Mouse (Mus musculus) embryonic facial prominence, embryonic 13.5 days (tissue): ENCODE data around the gene Elmo3. TPM values are rescaled to one million over a fixed set of nuclear protein-coding genes. Genes with fewer than 3 reads are reported as not detected.

ENCODE experiments used
- ATAC-seq: fragments of 200-750 bp; cut with Nextera tagmentation; 2 replicates; pipeline ENCODE4 v1.8.0; 2017; ENCODE audit warnings: low read depth; ENCODE audit not compliant: insufficient number of reproducible peaks, insufficient read depth, low FRiP score, low TSS enrichment
- H3K27ac ChIP-seq: fragments of 300-500 bp; sonication (generic); 2 replicates; pipeline ENCODE4 v1.5.1; 2015; ENCODE audit warnings: moderate library complexity, mild to moderate bottlenecking, inconsistent platforms
- H3K27me3 ChIP-seq: fragments of 300-500 bp; sonication (generic); 2 replicates; pipeline ENCODE4 v1.6.1; 2015; ENCODE audit warnings: mild to moderate bottlenecking, inconsistent platforms
- H3K36me3 ChIP-seq: fragments of 300-500 bp; sonication (generic); 2 replicates; pipeline ENCODE4 v1.6.1; 2015; ENCODE audit warnings: mild to moderate bottlenecking, inconsistent platforms
- H3K4me1 ChIP-seq: fragments of 300-500 bp; sonication (generic); 2 replicates; pipeline ENCODE4 v1.6.1; 2015; ENCODE audit warnings: inconsistent platforms
- H3K4me2 ChIP-seq: fragments of 300-500 bp; sonication (generic); 2 replicates; pipeline ENCODE4 v1.6.1; 2015; ENCODE audit warnings: moderate library complexity, mild to moderate bottlenecking, inconsistent platforms
- H3K4me3 ChIP-seq: fragments of 300-500 bp; sonication (generic); 2 replicates; pipeline ENCODE4 v1.5.1; 2015; ENCODE audit warnings: mild to moderate bottlenecking, inconsistent platforms
- H3K9ac ChIP-seq: fragments of 300-500 bp; sonication (generic); 2 replicates; pipeline ENCODE4 v1.6.1; 2015; ENCODE audit warnings: mild to moderate bottlenecking, inconsistent platforms
- H3K9me3 ChIP-seq: fragments of 300-500 bp; sonication (generic); 2 replicates; pipeline ENCODE4 v1.6.1; 2016; ENCODE audit warnings: inconsistent platforms
- WGBS: fragments of 180-500 bp; shearing (Covaris S2); methylation state at CpG from one replicate; pipeline ENCODE4 v1.1.7; 2015; ENCODE audit warnings: mixed read lengths; 5-methylcytosine and 5-hydroxymethylcytosine counted together
- polyA plus RNA-seq: library from polyadenylated mRNA; unstranded; fragments of >200 nt; fragmentation: Nextera tagmentation; extraction: Ambion mirVana; gene quantifications from 2 replicates; pipeline ENCODE4 v1.2.1, GENCODE M21; 2015

The Elmo3 gene
- 6.0 and 6.7 TPM in 2 replicates for polyA plus RNA-seq

GRCm38 (mm10) chr8:105305211-105306145, at the start of gene Elmo3:
Elmo3 (plus strand) TSS chr8:105305601.
- H3K9me3 ChIP-seq = no peaks in the 10 kb centered on the region
- no peaks in the 10 kb centered on the region for H3K27me3 ChIP-seq
- peak within 1 kb of the TSS; percentile 43 for H3K4me3 ChIP-seq
- peak within 1 kb of the TSS; percentile 71 for H3K4me2 ChIP-seq
- peaks cover 28% of the 10 kb centered on the region for H3K4me1 ChIP-seq
- peaks cover 79% of the 10 kb centered on the region for H3K36me3 ChIP-seq
- WGBS = 10% methylated on average over 27 of the region's 30 CpGs
- H3K27ac ChIP-seq = peak within 1 kb of the TSS; percentile 80
- H3K9ac ChIP-seq = peak within 1 kb of the TSS; percentile 70
- ATAC-seq = peak; percentile 60

- Histone ChIP-seq H3K4me3 (no peak overlapping the region), H3K36me3 (peaks cover 11% of the 10 kb centered on the region), H3K9me3 (no peaks in the 10 kb centered on the region), H3K4me2 (no peak overlapping the region), H3K27me3 (peaks cover 64% of the 10 kb centered on the region), H3K4me1 (peaks cover 39% of the 10 kb centered on the region), H3K9ac (no peak overlapping the region), H3K27ac (no peak overlapping the region)
- ATAC-seq = no peak
- WGBS = 68% methylated on average over 7 of the region's 7 CpGs
Measured at GRCm38 (mm10) chr8:105257318-105258114, 47.9 kb upstream of the Elmo3 start.

GRCm38 (mm10) chr8:105258911-105259720, 46.3 kb upstream of the Elmo3 start:
- peaks cover 30% of the 10 kb centered on the region for H3K4me1 ChIP-seq
- peak overlapping the region; percentile 38 for H3K4me3 ChIP-seq
- peaks cover 79% of the 10 kb centered on the region for H3K27me3 ChIP-seq
- WGBS = 1% methylated on average over 55 of the region's 55 CpGs
- H3K9me3 ChIP-seq = no peaks in the 10 kb centered on the region
- H3K4me2 ChIP-seq = peak overlapping the region; percentile 68
- no peaks in the 10 kb centered on the region for H3K36me3 ChIP-seq
- H3K9ac ChIP-seq = peak overlapping the region; percentile 27
- ATAC-seq = 0 out of 2 replicates have a peak, but pooled peaks have one; percentile 2
- no peak overlapping the region for H3K27ac ChIP-seq

GRCm38 (mm10) chr8:105259721-105260320, 45.6 kb upstream of the Elmo3 start:
- Histone ChIP-seq H3K27me3 (peaks cover 80% of the 10 kb centered on the region), H3K36me3 (no peaks in the 10 kb centered on the region), H3K27ac (no peak overlapping the region), H3K4me1 (peaks cover 30% of the 10 kb centered on the region), H3K9ac (peak overlapping the region; percentile 27), H3K4me3 (peak overlapping the region; percentile 38), H3K9me3 (no peaks in the 10 kb centered on the region), H3K4me2 (peak overlapping the region; percentile 68)
- ATAC-seq = 0 out of 2 replicates have a peak, but pooled peaks have one; percentile 11
- 3% methylated on average over 30 of the region's 30 CpGs for WGBS

GRCm38 (mm10) chr8:105260371-105261099, 44.9 kb upstream of the Elmo3 start:
- Histone ChIP-seq H3K27ac (no peak overlapping the region), H3K4me3 (no peak overlapping the region), H3K9ac (no peak overlapping the region), H3K27me3 (peaks cover 87% of the 10 kb centered on the region), H3K9me3 (no peaks in the 10 kb centered on the region), H3K36me3 (no peaks in the 10 kb centered on the region), H3K4me2 (peak overlapping the region; percentile 68; the same call in 1 of the 2 replicates), H3K4me1 (peaks cover 28% of the 10 kb centered on the region)
- WGBS = 63% methylated on average over 7 of the region's 7 CpGs
- ATAC-seq = no peak

- H3K4me1 ChIP-seq = peaks cover 25% of the 10 kb centered on the region
- peaks cover 87% of the 10 kb centered on the region for H3K27me3 ChIP-seq
- ATAC-seq = no peak
- no peak overlapping the region for H3K9ac ChIP-seq
- 83% methylated on average over 12 of the region's 12 CpGs for WGBS
- no peak overlapping the region for H3K4me3 ChIP-seq
- H3K9me3 ChIP-seq = no peaks in the 10 kb centered on the region
- no peak overlapping the region for H3K27ac ChIP-seq
- no peak overlapping the region for H3K4me2 ChIP-seq
- H3K36me3 ChIP-seq = no peaks in the 10 kb centered on the region
Measured at GRCm38 (mm10) chr8:105261326-105261980, 43.9 kb upstream of the Elmo3 start.

- no peak overlapping the region for H3K9ac ChIP-seq
- ATAC-seq = no peak
- H3K4me2 ChIP-seq = peak overlapping the region; percentile 86
- peak overlapping the region; percentile 69 for H3K4me3 ChIP-seq
- H3K27me3 ChIP-seq = peaks cover 89% of the 10 kb centered on the region
- no peaks in the 10 kb centered on the region for H3K9me3 ChIP-seq
- 37% methylated on average over 15 of the region's 16 CpGs for WGBS
- H3K4me1 ChIP-seq = peaks cover 32% of the 10 kb centered on the region
- H3K36me3 ChIP-seq = no peaks in the 10 kb centered on the region
- no peak overlapping the region for H3K27ac ChIP-seq
Measured at GRCm38 (mm10) chr8:105263244-105263912, 42.0 kb upstream of the Elmo3 start.

- H3K9ac ChIP-seq = peak within 1 kb of the TSS; percentile 72
- H3K4me3 ChIP-seq = peak within 1 kb of the TSS; percentile 69
- no peaks in the 10 kb centered on the region for H3K9me3 ChIP-seq
- peak; percentile 37; the same call in 1 of the 2 replicates for ATAC-seq
- under 1% methylated on average over 54 of the region's 54 CpGs for whole genome bisulfite sequencing
- H3K36me3 ChIP-seq = no peaks in the 10 kb centered on the region
- H3K27me3 ChIP-seq = peaks cover 89% of the 10 kb centered on the region
- peak within 1 kb of the TSS; percentile 86 for H3K4me2 ChIP-seq
- H3K27ac ChIP-seq = no peak within 1 kb of the TSS
- peaks cover 32% of the 10 kb centered on the region for H3K4me1 ChIP-seq
Measured at GRCm38 (mm10) chr8:105264024-105264982, 41.1 kb upstream of the Elmo3 start, which contains the start of the genes Tradd and Fbxl8. Tradd (minus strand) TSS chr8:105264609. Fbxl8 (plus strand) TSS chr8:105264648.
